Mouse (Mus musculus) right cerebral cortex, postnatal 14 days (tissue): ENCODE data around the gene Angptl4.
A peak's percentile ranks its signal among the peaks of the same experiment; 100 is the strongest.
"Not testable (repeated sequence)": the region's sequence is repeated elsewhere in the genome, so short reads cannot be mapped to it uniquely, and the experiment has no call there.

Source experiments
- DNase-seq: peaks from one replicate; pipeline ENCODE4 v3.0.0; 2022

The Angptl4 gene

GRCm38 (mm10) chr17:33781124-33781977 is at the start of gene Angptl4:
Gene Angptl4, minus strand, starts transcription at chr17:33781830.
- peak; percentile 46 for DNase-seq

GRCm38 (mm10) chr17:33829561-33829960 is 47.9 kb upstream of the Angptl4 start:
- DNase-seq, result no peak

- no peak for DNase-seq
Observed at GRCm38 (mm10) chr17:33828892-33829291, 47.3 kb upstream of the Angptl4 start.

- DNase-seq, result peak; percentile 58
Observed at GRCm38 (mm10) chr17:33826850-33827249, 45.2 kb upstream of the Angptl4 start.

- DNase-seq, result no peak
Observed at GRCm38 (mm10) chr17:33825462-33825861, 43.8 kb upstream of the Angptl4 start.

- not testable (repeated sequence) for DNase-seq
Observed at GRCm38 (mm10) chr17:33824997-33825330, 43.3 kb upstream of the Angptl4 start.

GRCm38 (mm10) chr17:33824084-33824996 is 42.7 kb upstream of the Angptl4 start, which contains the start of the genes Rps28 and Ndufa7:
Gene Rps28, minus strand, starts transcription at chr17:33824562.
Gene Ndufa7, plus strand, starts transcription at chr17:33824572.
- DNase-seq, result peak; percentile 96

- DNase-seq, result not testable (repeated sequence)
Observed at GRCm38 (mm10) chr17:33823171-33823570, 41.5 kb upstream of the Angptl4 start.

- DNase-seq, result no peak
Observed at GRCm38 (mm10) chr17:33822436-33822959, 40.9 kb upstream of the Angptl4 start.

GRCm38 (mm10) chr17:33817969-33818643 is 36.5 kb upstream of the Angptl4 start:
- no peak for DNase-seq

- DNase-seq, result peak; percentile 90
Observed at GRCm38 (mm10) chr17:33817184-33817968, 35.7 kb upstream of the Angptl4 start.

GRCm38 (mm10) chr17:33816612-33817011 is 35.0 kb upstream of the Angptl4 start:
- DNase-seq, result no peak

GRCm38 (mm10) chr17:33815399-33815798 is 33.8 kb upstream of the Angptl4 start:
- DNase-seq, result no peak

GRCm38 (mm10) chr17:33812990-33813389 is 31.4 kb upstream of the Angptl4 start:
- no peak for DNase-seq

GRCm38 (mm10) chr17:33812475-33812874 is 30.8 kb upstream of the Angptl4 start:
- no peak for DNase-seq

GRCm38 (mm10) chr17:33811142-33811516 is 29.5 kb upstream of the Angptl4 start:
- no peak for DNase-seq

GRCm38 (mm10) chr17:33810334-33811141 is 28.9 kb upstream of the Angptl4 start, which contains the start of gene Kank3:
Gene Kank3, plus strand, starts transcription at chr17:33810519.
- peak; percentile 94 for DNase-seq

- no peak for DNase-seq
Observed at GRCm38 (mm10) chr17:33808192-33808591, 26.6 kb upstream of the Angptl4 start.

GRCm38 (mm10) chr17:33807181-33807888 is 25.7 kb upstream of the Angptl4 start:
- no peak for DNase-seq

- DNase-seq, result no peak
Observed at GRCm38 (mm10) chr17:33804745-33805144, 23.1 kb upstream of the Angptl4 start.
